Mouse (Mus musculus) C3H10T1/2 (cell line): ENCODE results near the gene Ank2. TPM values are rescaled to one million over a fixed set of nuclear protein-coding genes. Genes with fewer than 3 reads are reported as not detected.

Experiments used
- polyA plus RNA-seq, 2 experiments: library from polyadenylated mRNA; unstranded; fragments of >200 nt; fragmentation: generic; extraction: Trizol; gene quantifications; one replicate each; pipeline ENCODE4 v1.2.1; 2012; ENCODE audit warnings: missing spikeins in 2 of 2

Gene Ank2
- polyA plus RNA-seq, result 1 to 10 TPM in 1 of 2 experiments, under 1 TPM in 1; 0.13 to 1.6 TPM

DNA sequence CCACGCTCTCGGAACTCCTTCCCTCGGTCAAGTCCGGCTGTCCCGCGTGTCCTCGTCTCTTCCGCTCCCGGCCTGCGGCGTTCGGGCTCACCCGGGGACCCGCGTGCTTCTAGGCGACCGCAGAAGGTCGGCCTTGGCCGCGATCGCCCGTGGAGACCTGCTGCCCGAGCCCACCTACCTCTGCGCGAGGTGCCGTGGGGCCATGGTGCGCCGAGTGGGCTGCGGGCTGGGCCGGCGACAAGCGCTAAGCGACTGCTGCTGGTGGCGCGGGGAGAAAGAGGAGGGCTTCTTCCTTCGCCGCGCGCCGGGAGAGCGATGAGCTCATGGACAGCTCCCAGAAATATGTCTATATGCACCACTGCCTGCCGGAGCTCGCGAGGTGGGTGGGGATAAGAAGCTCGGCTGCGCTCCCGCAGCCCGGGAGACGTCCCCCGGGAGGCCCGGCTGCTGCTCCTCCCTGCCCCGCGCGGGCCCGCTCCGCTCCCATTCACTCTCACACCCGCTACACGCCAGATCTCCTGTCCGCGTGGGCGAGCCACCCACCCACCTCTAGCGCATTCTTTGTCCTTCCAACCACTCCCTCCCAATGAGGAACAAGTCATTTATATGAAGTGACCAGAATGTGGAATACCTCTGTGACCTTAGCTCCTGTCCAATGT lies at the start of gene Ank2:
Ank2 (minus strand) TSS at position 609 of the 659 bp plus-strand sequence.

Other genes starting within 250 kb of the Ank2 start
- 10 to 100 TPM in 1 of 2 experiments, 1 to 10 TPM in 1; 5.2 to 18.2 TPM for gene Larp7, start 54.0 kb upstream of the Ank2 start, polyA plus RNA-seq
- under 1 TPM; 0.14 to 0.96 TPM for gene Zgrf1, start 54.1 kb upstream of the Ank2 start, polyA plus RNA-seq
- not detected for gene Neurog2, start 133.8 kb upstream of the Ank2 start, polyA plus RNA-seq